Mouse (Mus musculus): ENCODE measurements around the gene Olfr881. TPM values are rescaled to one million over a fixed set of nuclear protein-coding genes. Genes with fewer than 3 reads are reported as not detected.

Olfr881 gene
- not detected in 2 replicates for polyA plus RNA-seq (2014; fragmentation: Nextera tagmentation; extraction: Ambion mirVana)

- Histone ChIP-seq H3K9me3 (ENCODE audit: control insufficient read depth, low read length) (no peaks in the 10 kb centered on the region), H3K4me2 (ENCODE audit: low read length) (no peak within 1 kb of the TSS), H3K9ac (ENCODE audit: low read length) (no peak within 1 kb of the TSS), H3K27me3 (replicated peaks; ENCODE audit: control insufficient read depth, insufficient read depth, low read length) (no peaks in the 10 kb centered on the region), H3K36me3 (ENCODE audit: control insufficient read depth, insufficient read depth, low read length) (no peaks in the 10 kb centered on the region), H3K4me3 (ENCODE audit: low read depth, low read length) (no peak within 1 kb of the TSS), H3K4me1 (replicated peaks; ENCODE audit: control insufficient read depth, insufficient read depth, low read length) (no peaks in the 10 kb centered on the region), H3K27ac (ENCODE audit: low read depth) (no peak within 1 kb of the TSS)
- ATAC-seq (replicated peaks; ENCODE audit: low FRiP score, low TSS enrichment, low read depth) (no peak), DNase-seq (ENCODE audit: low spot score) (no peak)
Observed at GRCm38 (mm10) chr9:37991525-37991924, at the start of gene Olfr881. Gene Olfr881, plus strand, starts transcription at chr9:37991825.

- Histone ChIP-seq H3K27me3 (replicated peaks; ENCODE audit: control insufficient read depth, insufficient read depth, low read length) (no peaks in the 10 kb centered on the region), H3K4me2 (ENCODE audit: low read length) (no peak overlapping the region), H3K9ac (ENCODE audit: low read length) (no peak overlapping the region), H3K27ac (ENCODE audit: low read depth) (no peak overlapping the region), H3K36me3 (ENCODE audit: control insufficient read depth, insufficient read depth, low read length) (no peaks in the 10 kb centered on the region), H3K4me1 (replicated peaks; ENCODE audit: control insufficient read depth, insufficient read depth, low read length) (no peaks in the 10 kb centered on the region), H3K4me3 (ENCODE audit: low read depth, low read length) (no peak overlapping the region), H3K9me3 (ENCODE audit: control insufficient read depth, low read length) (no peaks in the 10 kb centered on the region)
- WGBS = 29% methylated on average over 2 of the region's 2 CpGs
- no peak for ATAC-seq (replicated peaks; ENCODE audit: low FRiP score, low TSS enrichment, low read depth)
- DNase-seq (ENCODE audit: low spot score) = no peak
Observed at GRCm38 (mm10) chr9:37998581-37999204, 7.1 kb downstream of the Olfr881 start.

- ATAC-seq (replicated peaks; ENCODE audit: low FRiP score, low TSS enrichment, low read depth) = no peak
- Histone ChIP-seq H3K4me1 (replicated peaks; ENCODE audit: control insufficient read depth, insufficient read depth, low read length) (no peaks in the 10 kb centered on the region), H3K9me3 (ENCODE audit: control insufficient read depth, low read length) (no peaks in the 10 kb centered on the region), H3K4me2 (ENCODE audit: low read length) (no peak overlapping the region), H3K4me3 (ENCODE audit: low read depth, low read length) (no peak overlapping the region), H3K9ac (ENCODE audit: low read length) (no peak overlapping the region), H3K27ac (ENCODE audit: low read depth) (no peak overlapping the region), H3K36me3 (ENCODE audit: control insufficient read depth, insufficient read depth, low read length) (no peaks in the 10 kb centered on the region), H3K27me3 (replicated peaks; ENCODE audit: control insufficient read depth, insufficient read depth, low read length) (no peaks in the 10 kb centered on the region)
- DNase-seq (ENCODE audit: low spot score) = no peak
- 60% methylated on average over 1 of the region's 1 CpGs for WGBS
Observed at GRCm38 (mm10) chr9:38000021-38000420, 8.4 kb downstream of the Olfr881 start.

- DNase-seq (ENCODE audit: low spot score) (no peak), ATAC-seq (replicated peaks; ENCODE audit: low FRiP score, low TSS enrichment, low read depth) (no peak)
- Histone ChIP-seq H3K27me3 (replicated peaks; ENCODE audit: control insufficient read depth, insufficient read depth, low read length) (no peaks in the 10 kb centered on the region), H3K9ac (ENCODE audit: low read length) (no peak within 1 kb of the TSS), H3K27ac (ENCODE audit: low read depth) (no peak within 1 kb of the TSS), H3K4me1 (replicated peaks; ENCODE audit: control insufficient read depth, insufficient read depth, low read length) (no peaks in the 10 kb centered on the region), H3K4me2 (ENCODE audit: low read length) (no peak within 1 kb of the TSS), H3K36me3 (ENCODE audit: control insufficient read depth, insufficient read depth, low read length) (no peaks in the 10 kb centered on the region), H3K9me3 (ENCODE audit: control insufficient read depth, low read length) (no peaks in the 10 kb centered on the region), H3K4me3 (ENCODE audit: low read depth, low read length) (no peak within 1 kb of the TSS)
- WGBS = 90% methylated on average over 1 of the region's 1 CpGs
Observed at GRCm38 (mm10) chr9:38025508-38025907, 33.9 kb downstream of the Olfr881 start, which contains the start of gene Olfr883. Gene Olfr883, plus strand, starts transcription at chr9:38025808.

Other genes with a start within 250 kb of the Olfr881 start
- gene Olfr874, start 246.7 kb upstream of the Olfr881 start, polyA plus RNA-seq (2014; fragmentation: Nextera tagmentation; extraction: Ambion mirVana) = not detected in 2 replicates
- gene Olfr875, start 220.0 kb upstream of the Olfr881 start, polyA plus RNA-seq (2014; fragmentation: Nextera tagmentation; extraction: Ambion mirVana) = not detected in 2 replicates
- not detected in 2 replicates for gene Olfr876, start 188.8 kb upstream of the Olfr881 start, polyA plus RNA-seq (2014; fragmentation: Nextera tagmentation; extraction: Ambion mirVana)
- gene Olfr877, start 137.6 kb upstream of the Olfr881 start, polyA plus RNA-seq (2014; fragmentation: Nextera tagmentation; extraction: Ambion mirVana) = not detected in 2 replicates
- gene Olfr145, start 95.1 kb upstream of the Olfr881 start, polyA plus RNA-seq (2014; fragmentation: Nextera tagmentation; extraction: Ambion mirVana) = not detected in 2 replicates
- gene Olfr878, start 74.0 kb upstream of the Olfr881 start, polyA plus RNA-seq (2014; fragmentation: Nextera tagmentation; extraction: Ambion mirVana) = not detected in 2 replicates
- gene Olfr883, start 34.0 kb downstream of the Olfr881 start, polyA plus RNA-seq (2014; fragmentation: Nextera tagmentation; extraction: Ambion mirVana) = not detected in 2 replicates
- not detected in 2 replicates for gene Olfr884, start 54.7 kb downstream of the Olfr881 start, polyA plus RNA-seq (2014; fragmentation: Nextera tagmentation; extraction: Ambion mirVana)
- not detected in 2 replicates for gene Olfr885, start 69.5 kb downstream of the Olfr881 start, polyA plus RNA-seq (2014; fragmentation: Nextera tagmentation; extraction: Ambion mirVana)
- not detected in 2 replicates for gene Olfr887, start 92.2 kb downstream of the Olfr881 start, polyA plus RNA-seq (2014; fragmentation: Nextera tagmentation; extraction: Ambion mirVana)
- not detected in 2 replicates for gene Olfr888, start 116.3 kb downstream of the Olfr881 start, polyA plus RNA-seq (2014; fragmentation: Nextera tagmentation; extraction: Ambion mirVana)
- gene Olfr889, start 123.4 kb downstream of the Olfr881 start, polyA plus RNA-seq (2014; fragmentation: Nextera tagmentation; extraction: Ambion mirVana) = 0.05 and 0.11 TPM in 2 replicates
- not detected in 2 replicates for gene Olfr890, start 150.7 kb downstream of the Olfr881 start, polyA plus RNA-seq (2014; fragmentation: Nextera tagmentation; extraction: Ambion mirVana)
- gene Olfr891, start 189.0 kb downstream of the Olfr881 start, polyA plus RNA-seq (2014; fragmentation: Nextera tagmentation; extraction: Ambion mirVana) = not detected in 2 replicates
- gene Olfr893, start 216.5 kb downstream of the Olfr881 start, polyA plus RNA-seq (2014; fragmentation: Nextera tagmentation; extraction: Ambion mirVana) = not detected in 2 replicates
- gene Olfr894, start 226.2 kb downstream of the Olfr881 start, polyA plus RNA-seq (2014; fragmentation: Nextera tagmentation; extraction: Ambion mirVana) = not detected in 2 replicates